Mouse (Mus musculus) E14TG2a.4 (cell line): ENCODE data around the gene Fam151b.

Experiments used
- CTCF ChIP-seq: conservative IDR thresholded peaks from 2 replicates; pipeline ENCODE4 v1.5.1; 2014; ENCODE audit warnings: low read length
- POU5F1 ChIP-seq: IDR thresholded peaks from 2 replicates; pipeline ENCODE4 v1.6.1; 2014; ENCODE audit warnings: low read length, borderline replicate concordance

DNA sequence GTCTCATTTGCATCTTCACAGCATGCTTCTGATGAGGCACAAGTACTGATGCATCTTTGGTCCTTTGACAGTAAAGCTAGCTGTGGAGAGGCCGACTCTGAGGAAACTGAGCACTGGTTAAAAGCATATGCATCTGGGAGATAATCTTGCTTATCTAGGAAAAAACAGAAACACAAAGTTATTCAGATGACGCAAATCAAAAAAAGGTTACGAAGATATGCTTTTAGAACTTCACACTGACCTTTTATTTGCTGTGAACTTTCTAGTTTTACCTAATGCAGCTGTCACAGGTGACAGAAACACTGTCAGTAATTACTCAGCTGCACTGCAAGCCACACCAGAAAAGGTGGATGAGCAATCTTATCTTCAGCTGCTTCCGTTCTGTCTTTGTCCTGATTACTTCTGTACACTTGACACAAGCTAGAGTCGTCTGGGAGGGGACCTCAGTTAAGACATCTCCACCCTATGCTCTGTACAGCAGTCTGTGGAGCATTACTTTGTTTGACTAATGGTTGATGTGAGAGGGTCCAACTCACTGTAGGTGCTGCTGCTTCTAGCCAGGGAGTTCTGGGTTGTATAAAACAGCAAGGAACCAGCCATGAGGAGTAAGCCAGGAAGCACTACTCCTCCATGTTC is 39.5 kb upstream of the Fam151b start:
- TF ChIP-seq CTCF (no peak), POU5F1 (no peak)
